Mouse (Mus musculus) stomach, postnatal 0 days (tissue): ENCODE data around the gene Serpinb8. TPM values are rescaled to one million over a fixed set of nuclear protein-coding genes. Genes with fewer than 3 reads are reported as not detected.

Experiments used
- ATAC-seq: fragments of 200-750 bp; cut with Nextera tagmentation; 2 replicates; pipeline ENCODE4 v1.8.0; 2017; ENCODE audit not compliant: low FRiP score, low TSS enrichment
- DNase-seq: peaks from one replicate; pipeline ENCODE4 v3.0.0-alpha.2; 2016; ENCODE audit warnings: low spot score
- H3K27ac ChIP-seq: fragments of 300-500 bp; sonication (generic); replicated peaks from 2 replicates; pipeline ENCODE4 v1.5.1; 2014; ENCODE audit warnings: mild to moderate bottlenecking, control low read depth
- H3K27me3 ChIP-seq: fragments of 300-500 bp; sonication (generic); 2 replicates; pipeline ENCODE4 v1.6.1; 2014; ENCODE audit warnings: low read length; ENCODE audit not compliant: control insufficient read depth, insufficient read depth
- H3K36me3 ChIP-seq: fragments of 300-500 bp; sonication (generic); 2 replicates; pipeline ENCODE4 v1.6.1; 2014; ENCODE audit warnings: low read length, mixed read lengths; ENCODE audit not compliant: control insufficient read depth, insufficient read depth
- H3K4me1 ChIP-seq: fragments of 300-500 bp; sonication (generic); replicated peaks from 2 replicates; pipeline ENCODE4 v1.6.1; 2014; ENCODE audit warnings: antibody characterized with exemption; ENCODE audit not compliant: control insufficient read depth, insufficient read depth
- H3K4me2 ChIP-seq: fragments of 300-500 bp; sonication (generic); replicated peaks from 2 replicates; pipeline ENCODE4 v1.6.1; 2014; ENCODE audit warnings: low read depth, mild to moderate bottlenecking, control low read depth, moderate library complexity
- H3K4me3 ChIP-seq: fragments of 300-500 bp; sonication (generic); 2 replicates; pipeline ENCODE4 v1.5.1; 2014; ENCODE audit warnings: low read depth, low read length, control low read depth
- H3K9ac ChIP-seq: fragments of 300-500 bp; sonication (generic); 2 replicates; pipeline ENCODE4 v1.6.1; 2014; ENCODE audit warnings: mild to moderate bottlenecking, low read length, control low read depth, mixed read lengths
- H3K9me3 ChIP-seq: fragments of 300-500 bp; sonication (generic); 2 replicates; pipeline ENCODE4 v1.6.1; 2016; ENCODE audit warnings: low read length; ENCODE audit not compliant: control insufficient read depth
- CTCF ChIP-seq: IDR thresholded peaks from 2 replicates; pipeline ENCODE4 v1.5.1; 2016; ENCODE audit warnings: antibody characterized with exemption, low read depth, mild to moderate bottlenecking, moderate library complexity
- EP300 ChIP-seq: optimal IDR thresholded peaks from 2 replicates; pipeline ENCODE3; 2016; ENCODE audit warnings: antibody characterized with exemption
- WGBS: fragments of 180-500 bp; shearing (Covaris S2); extraction: QIAGEN DNeasy Blood & Tissue Kit; methylation state at CpG from one replicate; pipeline ENCODE4 v1.1.7; 2014; 5-methylcytosine and 5-hydroxymethylcytosine counted together
- polyA plus RNA-seq: library from polyadenylated mRNA; unstranded; fragments of >200 nt; fragmentation: Nextera tagmentation; extraction: Ambion mirVana; gene quantifications from 2 replicates; pipeline ENCODE4 v1.2.1, GENCODE M21; 2015

Serpinb8 gene
- polyA plus RNA-seq, 1 experiment from 2014 or later, result 34.6 TPM

- Histone ChIP-seq H3K9me3 (no peaks in the 10 kb centered on the region), H3K27ac (peak overlapping the region; percentile 24; the same call in 1 of the 2 replicates), H3K4me1 (peaks cover 2% of the 10 kb centered on the region; the same call in 1 of the 2 replicates), H3K27me3 (no peaks in the 10 kb centered on the region), H3K4me3 (no peak overlapping the region), H3K4me2 (no peak overlapping the region; the same call in 1 of the 2 replicates), H3K36me3 (no peaks in the 10 kb centered on the region), H3K9ac (no peak overlapping the region)
- 53% methylated on average over 3 of the region's 3 CpGs for WGBS
- no peak for DNase-seq
- ATAC-seq, result no peak
- TF ChIP-seq CTCF (no peak), EP300 (no peak)
Measured at GRCm38 (mm10) chr1:107592644-107593043, 2.8 kb downstream of the Serpinb8 start.

DNA sequence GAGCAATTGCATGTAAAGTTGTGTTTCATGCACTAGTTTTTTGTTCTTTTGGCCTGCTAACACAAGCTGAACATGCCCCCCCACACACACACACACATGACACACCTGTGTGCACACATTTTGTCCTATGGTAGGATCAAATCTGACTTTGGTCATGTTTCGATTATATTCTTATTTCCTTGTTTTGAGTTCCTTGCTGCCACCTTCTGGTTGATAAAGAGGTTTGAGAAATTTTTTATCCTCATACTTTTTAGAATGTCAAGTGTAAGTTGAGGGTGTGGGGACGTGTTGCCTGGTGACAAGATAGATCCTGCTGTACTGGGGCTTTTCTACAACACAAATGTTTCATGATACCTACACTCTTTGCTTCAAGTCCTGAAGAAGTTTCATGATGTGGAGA, 3.7 kb downstream of the Serpinb8 start:
- Histone ChIP-seq H3K36me3 (no peaks in the 10 kb centered on the region), H3K9me3 (no peaks in the 10 kb centered on the region), H3K27ac (no peak overlapping the region), H3K4me3 (no peak overlapping the region), H3K4me2 (no peak overlapping the region), H3K4me1 (peaks cover 2% of the 10 kb centered on the region; the same call in 1 of the 2 replicates), H3K9ac (no peak overlapping the region), H3K27me3 (no peaks in the 10 kb centered on the region)
- DNase-seq, result no peak
- peak; percentile 59 for TF ChIP-seq CTCF
- no peak for TF ChIP-seq EP300
- no peak for ATAC-seq
- 57% methylated on average over 2 of the region's 2 CpGs for WGBS

DNA sequence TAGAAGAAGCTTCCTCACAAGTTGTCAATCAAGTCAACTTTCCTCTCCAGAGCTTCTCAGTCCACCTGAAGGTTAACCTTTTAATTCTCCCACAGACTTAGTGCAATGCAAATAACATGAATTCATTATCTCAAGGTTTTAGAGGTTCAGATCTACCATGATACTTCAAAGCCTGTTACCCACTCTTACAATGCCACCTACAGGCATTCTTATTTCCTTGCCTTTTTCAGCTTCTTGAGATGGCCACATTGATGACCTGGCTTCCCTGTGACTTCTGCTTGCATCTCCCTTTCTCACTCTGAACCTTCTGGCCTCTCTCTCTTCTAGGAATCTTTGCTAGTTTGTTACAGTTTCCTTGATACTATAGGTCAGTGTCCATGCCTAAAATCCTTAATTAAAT, 7.1 kb downstream of the Serpinb8 start:
- Histone ChIP-seq H3K4me1 (peaks cover 2% of the 10 kb centered on the region; the same call in 1 of the 2 replicates), H3K27me3 (no peaks in the 10 kb centered on the region), H3K9ac (no peak overlapping the region), H3K36me3 (no peaks in the 10 kb centered on the region), H3K27ac (no peak overlapping the region), H3K4me3 (no peak overlapping the region), H3K9me3 (no peaks in the 10 kb centered on the region), H3K4me2 (no peak overlapping the region)
- no peak for DNase-seq
- TF ChIP-seq CTCF (0 out of 2 replicates have a peak, but pooled peaks have one; percentile 6), EP300 (no peak)
- no peak for ATAC-seq

- no peak overlapping the region for H3K9ac ChIP-seq
- no peak for ATAC-seq
- no peak overlapping the region for H3K4me3 ChIP-seq
- H3K9me3 ChIP-seq, result no peaks in the 10 kb centered on the region
- H3K36me3 ChIP-seq, result no peaks in the 10 kb centered on the region
- H3K4me2 ChIP-seq, result no peak overlapping the region
- H3K27me3 ChIP-seq, result no peaks in the 10 kb centered on the region
- TF ChIP-seq CTCF, result peak; percentile 76
- TF ChIP-seq EP300, result no peak
- no peak overlapping the region for H3K27ac ChIP-seq
- no peak for DNase-seq
- H3K4me1 ChIP-seq, result peaks cover 2% of the 10 kb centered on the region; the same call in 1 of the 2 replicates
Measured at GRCm38 (mm10) chr1:107598476-107598875, 8.7 kb downstream of the Serpinb8 start.

DNA sequence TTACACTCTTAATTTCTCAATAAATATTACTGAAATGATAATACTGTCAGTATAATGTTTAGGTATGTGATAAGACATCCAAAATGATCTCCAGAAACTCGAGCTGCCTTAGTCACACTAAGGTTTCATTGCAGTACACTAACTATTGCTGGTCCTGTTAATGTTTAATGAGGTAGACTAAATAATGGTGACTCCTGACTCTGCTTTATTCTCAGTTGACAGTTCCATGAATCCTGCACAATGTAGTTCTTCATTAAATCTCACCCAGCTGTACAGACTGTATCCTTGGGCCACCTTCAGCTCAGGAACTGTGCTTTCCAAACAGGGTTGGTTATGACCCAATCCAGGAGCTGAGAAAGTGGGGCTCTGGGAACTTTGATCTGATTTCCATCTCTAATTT, 19.1 kb downstream of the Serpinb8 start:
- Histone ChIP-seq H3K9me3 (no peaks in the 10 kb centered on the region), H3K27ac (no peak overlapping the region), H3K9ac (no peak overlapping the region), H3K4me2 (no peak overlapping the region), H3K4me1 (no peaks in the 10 kb centered on the region), H3K27me3 (no peaks in the 10 kb centered on the region), H3K36me3 (no peaks in the 10 kb centered on the region), H3K4me3 (no peak overlapping the region)
- DNase-seq (no peak), ATAC-seq (no peak)
- TF ChIP-seq EP300, result no peak
- no peak for TF ChIP-seq CTCF
- 12% methylated on average over 1 of the region's 1 CpGs for WGBS

DNA sequence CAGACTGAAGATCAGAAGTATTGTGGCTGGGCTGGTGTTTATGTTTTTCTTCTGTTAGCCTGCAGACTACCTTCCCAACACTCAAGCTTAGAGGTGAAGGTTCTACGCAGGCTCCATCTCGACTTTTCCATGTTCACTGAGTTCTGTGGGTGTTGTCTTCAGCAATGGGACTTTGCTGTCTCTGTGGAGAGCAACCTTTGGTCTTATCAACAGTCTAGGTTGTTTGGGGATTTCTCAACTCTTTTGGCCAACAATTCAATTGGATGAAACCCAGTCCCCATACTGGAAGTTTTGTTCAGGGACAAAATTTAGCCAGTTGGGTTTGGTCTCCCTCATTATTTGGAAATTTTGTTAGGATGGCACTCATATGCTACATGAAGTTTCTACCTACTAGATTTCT, 24.3 kb downstream of the Serpinb8 start:
- TF ChIP-seq EP300 (no peak), CTCF (no peak)
- Histone ChIP-seq H3K9me3 (no peaks in the 10 kb centered on the region), H3K4me1 (no peaks in the 10 kb centered on the region), H3K4me2 (no peak overlapping the region), H3K36me3 (no peaks in the 10 kb centered on the region), H3K4me3 (no peak overlapping the region), H3K27ac (no peak overlapping the region), H3K9ac (no peak overlapping the region), H3K27me3 (no peaks in the 10 kb centered on the region)
- ATAC-seq, result no peak
- no peak for DNase-seq
- 83% methylated on average over 2 of the region's 2 CpGs for whole genome bisulfite sequencing
